Mouse (Mus musculus) thymus, adult 2 months (tissue): ENCODE results near the gene Ercc1. TPM values are rescaled to one million over a fixed set of nuclear protein-coding genes. Genes with fewer than 3 reads are reported as not detected.

ENCODE experiments used
- DNase-seq: peaks from one replicate; pipeline ENCODE4 v3.0.0; 2021
- H3K27ac ChIP-seq: fragments of 200-500 bp; 2 replicates; pipeline ENCODE4 v1.5.1; 2012; ENCODE audit warnings: low read length, control low read depth; ENCODE audit not compliant: control insufficient read depth, insufficient read depth
- H3K27me3 ChIP-seq: fragments of 200-500 bp; 2 replicates; pipeline ENCODE4 v1.6.1; 2012; ENCODE audit warnings: mild to moderate bottlenecking, low read length, moderate library complexity, mixed read lengths; ENCODE audit not compliant: control insufficient read depth, insufficient read depth
- H3K36me3 ChIP-seq: fragments of 200-500 bp; 2 replicates; pipeline ENCODE4 v1.6.1; 2012; ENCODE audit warnings: mild to moderate bottlenecking, low read length, moderate library complexity; ENCODE audit not compliant: control insufficient read depth, insufficient read depth
- H3K4me1 ChIP-seq: fragments of 200-500 bp; replicated peaks from 2 replicates; pipeline ENCODE4 v1.6.1; 2012; ENCODE audit warnings: low read length; ENCODE audit not compliant: control insufficient read depth, insufficient read depth
- H3K4me3 ChIP-seq: fragments of 200-500 bp; 2 replicates; pipeline ENCODE4 v1.5.1; 2012; ENCODE audit warnings: mild to moderate bottlenecking, low read length, control low read depth, moderate library complexity; ENCODE audit not compliant: control insufficient read depth, insufficient read depth
- CTCF ChIP-seq: fragments of 200-500 bp; IDR thresholded peaks from 2 replicates; pipeline ENCODE4 v1.5.1; 2012; ENCODE audit warnings: mild to moderate bottlenecking, control low read depth, low read length, moderate library complexity, borderline replicate concordance; ENCODE audit not compliant: control insufficient read depth, poor library complexity, insufficient read depth; ENCODE audit errors: extremely low read depth
- POLR2A ChIP-seq: fragments of 200-500 bp; IDR thresholded peaks from 2 replicates; pipeline ENCODE4 v1.6.1; 2012; ENCODE audit warnings: mild to moderate bottlenecking, low read length, control low read depth, moderate library complexity; ENCODE audit not compliant: control insufficient read depth, poor library complexity, insufficient read depth; ENCODE audit errors: extremely low read depth
- WGBS: fragments of 180-500 bp; shearing (Covaris S2); methylation state at CpG from one replicate; pipeline ENCODE4 v1.1.7; 2018; 5-methylcytosine and 5-hydroxymethylcytosine counted together
- polyA plus RNA-seq: library from polyadenylated mRNA; depleted of rRNA; stranded (reverse); fragments of >200 nt; gene quantifications from 2 replicates; pipeline ENCODE4 v1.2.3, GENCODE M21; 2012

The Ercc1 gene
- polyA plus RNA-seq, 1 experiment: 63.6 TPM

DNA sequence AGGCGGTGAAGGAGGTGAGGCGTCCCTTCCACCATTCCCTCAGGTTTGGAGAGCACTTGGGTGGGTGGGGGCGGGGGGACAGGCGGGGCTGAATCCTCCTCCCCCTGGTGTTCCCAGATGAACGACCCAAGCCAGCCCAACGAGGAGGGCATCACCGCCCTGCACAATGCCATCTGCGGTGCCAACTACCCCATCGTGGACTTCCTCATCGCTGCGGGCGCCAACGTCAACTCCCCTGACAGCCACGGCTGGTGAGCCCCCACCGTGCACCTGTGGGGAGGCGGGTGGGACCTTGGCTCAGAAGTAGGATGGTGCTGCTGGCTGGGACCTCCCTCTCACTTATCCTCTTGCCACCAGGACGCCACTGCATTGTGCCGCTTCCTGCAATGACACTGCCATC, 30.8 kb downstream of the Ercc1 start:
- Histone ChIP-seq H3K27ac (no peak overlapping the region), H3K4me1 (peaks cover 4% of the 10 kb centered on the region; the same call in 1 of the 2 replicates), H3K4me3 (no peak overlapping the region), H3K36me3 (no peaks in the 10 kb centered on the region), H3K27me3 (no peaks in the 10 kb centered on the region)
- DNase-seq: no peak
- TF ChIP-seq POLR2A (no peak), CTCF (no peak)
- 72% methylated on average over 18 of the region's 18 CpGs for WGBS

DNA sequence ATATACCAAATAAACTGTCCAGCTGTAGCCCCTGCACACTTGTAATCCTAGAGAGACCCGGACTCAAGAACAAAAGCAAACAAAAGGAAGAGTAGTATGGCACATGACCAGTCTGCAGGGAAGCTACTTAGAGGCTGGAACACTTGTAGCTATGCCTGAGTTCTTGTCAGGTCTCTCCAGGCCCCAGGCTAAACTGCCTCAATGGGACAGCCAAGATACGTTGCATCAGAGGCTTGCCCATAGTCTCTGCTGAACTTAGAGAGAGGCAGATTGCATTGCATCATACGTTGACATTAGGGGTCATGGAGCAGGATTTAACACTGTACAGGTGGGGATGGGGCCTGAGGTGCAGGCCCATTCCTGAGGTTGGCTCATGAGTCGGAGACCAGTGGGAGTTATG, 31.4 kb downstream of the Ercc1 start:
- WGBS: 95% methylated on average over 4 of the region's 4 CpGs
- no peak for DNase-seq
- H3K4me3 ChIP-seq: no peak overlapping the region
- TF ChIP-seq POLR2A (no peak), CTCF (no peak)
- H3K4me1 ChIP-seq: peaks cover 4% of the 10 kb centered on the region; the same call in 1 of the 2 replicates
- H3K36me3 ChIP-seq: no peaks in the 10 kb centered on the region
- no peaks in the 10 kb centered on the region for H3K27me3 ChIP-seq
- no peak overlapping the region for H3K27ac ChIP-seq

DNA sequence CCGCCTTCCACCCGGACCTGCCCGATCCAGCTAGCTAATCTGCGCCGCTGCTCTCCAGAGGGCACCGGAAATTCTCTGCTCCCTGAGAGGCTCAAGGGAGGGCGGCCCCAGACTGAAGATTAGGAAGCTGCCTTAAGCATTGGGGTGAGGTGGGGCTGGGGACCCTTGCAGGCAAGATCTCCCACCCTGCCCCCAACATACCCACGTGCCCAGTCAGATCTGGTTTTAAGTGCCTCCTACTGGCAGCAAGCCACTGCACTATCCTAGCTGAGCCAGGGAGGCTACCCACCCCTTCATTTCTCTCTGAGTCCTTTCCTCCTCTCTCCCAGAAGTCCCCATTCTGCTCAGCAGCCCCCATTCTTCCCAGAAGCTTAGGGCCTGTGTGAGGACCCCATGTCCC, 33.5 kb downstream of the Ercc1 start:
- no peak overlapping the region for H3K27ac ChIP-seq
- TF ChIP-seq CTCF (no peak), POLR2A (no peak)
- 89% methylated on average over 8 of the region's 8 CpGs for whole genome bisulfite sequencing

DNA sequence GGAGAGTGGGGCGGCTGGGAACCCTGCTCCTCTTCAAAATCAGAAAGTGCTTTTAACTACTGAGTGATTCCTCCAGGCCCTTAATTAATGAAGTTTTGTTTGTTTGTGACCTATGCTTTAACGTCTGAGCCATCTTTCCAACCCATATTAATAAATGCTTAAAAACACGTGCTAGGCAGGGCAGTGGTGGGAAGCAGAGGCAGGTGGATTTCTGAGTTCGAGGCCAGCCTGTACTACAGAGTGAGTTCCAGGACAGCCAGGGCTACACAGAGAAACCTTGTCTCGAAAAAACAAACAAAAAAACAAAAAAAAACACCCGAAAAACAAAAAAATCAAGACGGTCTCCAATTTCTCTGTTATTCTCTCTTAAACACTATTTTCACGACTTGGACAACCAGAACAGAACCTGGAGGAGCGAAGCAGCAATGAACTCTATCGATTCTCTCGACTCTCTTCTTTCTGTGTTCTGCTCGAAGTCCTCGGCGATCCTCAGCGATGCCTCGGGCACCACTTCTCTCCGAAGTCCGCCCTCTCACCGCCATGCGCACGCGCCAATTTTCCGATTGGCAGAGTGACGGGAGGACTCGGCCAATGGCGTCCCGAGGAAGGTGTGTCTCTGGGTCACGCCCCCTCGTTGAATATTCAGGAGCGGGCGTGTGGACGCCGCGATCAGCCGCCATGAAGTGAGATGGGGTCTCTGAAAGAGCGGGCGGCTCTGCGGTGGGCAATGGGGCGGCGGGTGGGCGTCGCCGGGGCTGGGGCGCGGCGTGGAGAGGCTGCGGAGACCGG, 37.0 kb downstream of the Ercc1 start, which contains the start of gene Ercc2:
Gene Ercc2 (plus strand): TSS at position 634 of the 789 bp plus-strand sequence.
- Histone ChIP-seq H3K27ac (no peak within 1 kb of the TSS), H3K4me1 (peaks cover 7% of the 10 kb centered on the region; the same call in 1 of the 2 replicates), H3K36me3 (peaks cover 12% of the 10 kb centered on the region), H3K27me3 (no peaks in the 10 kb centered on the region), H3K4me3 (peak within 1 kb of the TSS; percentile 79)
- peak; percentile 99 for DNase-seq
- WGBS: 7% methylated on average over 47 of the region's 48 CpGs
- no peak for TF ChIP-seq CTCF
- TF ChIP-seq POLR2A: no peak

More for the DNA sequence above, 33.5 kb downstream of the Ercc1 start:
- no peak for DNase-seq
- Histone ChIP-seq H3K27me3 (no peaks in the 10 kb centered on the region), H3K4me1 (peaks cover 7% of the 10 kb centered on the region; the same call in 1 of the 2 replicates), H3K4me3 (no peak overlapping the region), H3K36me3 (no peaks in the 10 kb centered on the region)

DNA sequence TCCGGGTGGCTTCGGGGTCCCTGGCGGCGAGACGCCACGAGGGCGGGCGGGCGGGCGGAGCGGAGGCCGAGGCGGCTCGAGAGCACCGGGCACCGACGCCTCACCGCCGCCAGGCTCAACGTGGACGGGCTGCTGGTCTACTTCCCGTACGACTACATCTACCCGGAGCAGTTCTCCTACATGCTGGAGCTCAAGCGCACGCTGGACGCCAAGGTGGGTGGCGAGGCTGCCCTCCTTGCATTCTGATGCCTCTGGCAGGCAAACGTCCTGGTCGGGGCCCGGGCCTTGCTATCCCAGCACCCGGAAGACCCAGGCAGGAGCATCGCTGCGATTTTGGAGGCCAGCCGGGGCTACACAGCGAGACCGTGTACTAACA, 37.6 kb downstream of the Ercc1 start:
- Histone ChIP-seq H3K27me3 (no peaks in the 10 kb centered on the region), H3K4me3 (peak overlapping the region; percentile 79), H3K27ac (no peak overlapping the region), H3K4me1 (peaks cover 7% of the 10 kb centered on the region; the same call in 1 of the 2 replicates), H3K36me3 (peaks cover 18% of the 10 kb centered on the region)
- under 1% methylated on average over 37 of the region's 37 CpGs for WGBS
- peak; percentile 50 for DNase-seq
- TF ChIP-seq POLR2A: no peak
- no peak for TF ChIP-seq CTCF

DNA sequence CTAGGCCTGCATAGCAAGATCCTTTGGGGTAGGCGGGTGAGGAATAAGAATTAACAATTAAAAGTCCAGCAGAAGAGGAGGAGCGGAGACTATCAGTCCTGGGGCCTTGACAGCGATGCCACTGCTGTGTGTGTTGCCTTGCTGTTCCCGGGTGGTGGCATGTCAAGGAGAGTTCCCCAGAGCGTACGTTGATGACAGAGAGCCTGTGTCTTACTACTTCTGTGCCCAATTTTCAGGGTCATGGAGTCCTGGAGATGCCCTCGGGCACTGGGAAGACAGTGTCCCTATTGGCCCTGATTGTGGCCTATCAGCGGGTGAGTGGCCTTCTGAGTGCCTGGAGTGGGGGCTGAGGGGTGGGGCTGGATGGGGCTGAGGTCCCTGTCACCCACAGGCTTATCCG, 39.1 kb downstream of the Ercc1 start:
- Histone ChIP-seq H3K27me3 (no peaks in the 10 kb centered on the region), H3K36me3 (peaks cover 29% of the 10 kb centered on the region), H3K4me1 (peaks cover 7% of the 10 kb centered on the region; the same call in 1 of the 2 replicates), H3K27ac (no peak overlapping the region), H3K4me3 (no peak overlapping the region)
- DNase-seq: no peak
- 98% methylated on average over 9 of the region's 9 CpGs for WGBS
- TF ChIP-seq POLR2A: no peak
- no peak for TF ChIP-seq CTCF
